Mouse (Mus musculus): ENCODE data around the gene Slc25a45. TPM values are rescaled to one million over a fixed set of nuclear protein-coding genes. Genes with fewer than 3 reads are reported as not detected.
A peak's percentile ranks its signal among the peaks of the same experiment; 100 is the strongest.

The Slc25a45 gene
- polyA plus RNA-seq, 1 experiment from 2014 or later: 5.0 TPM

- Histone ChIP-seq H3K36me3 (ENCODE audit: control insufficient read depth, insufficient read depth) (no peaks in the 10 kb centered on the region), H3K4me3 (ENCODE audit: low read length) (peak overlapping the region; percentile 49), H3K9me3 (replicated peaks; ENCODE audit: control insufficient read depth, low read length) (no peaks in the 10 kb centered on the region), H3K9ac (ENCODE audit: low read length) (peak overlapping the region; percentile 76), H3K4me1 (ENCODE audit: control insufficient read depth, insufficient read depth, low read length) (peaks cover 82% of the 10 kb centered on the region), H3K27ac (ENCODE audit: low read length) (peak overlapping the region; percentile 100), H3K27me3 (ENCODE audit: control insufficient read depth, insufficient read depth, low read length) (no peaks in the 10 kb centered on the region), H3K4me2 (ENCODE audit: low read depth, low read length) (peak overlapping the region; percentile 71)
- no peak for ATAC-seq (replicated peaks; ENCODE audit: extremely low read depth, insufficient read depth, low FRiP score)
- WGBS: 50% methylated on average over 12 of the region's 12 CpGs
Observed at GRCm38 (mm10) chr19:5844831-5845318, 32.7 kb upstream of the Slc25a45 start.

- Histone ChIP-seq H3K4me3 (ENCODE audit: low read length) (peak overlapping the region; percentile 49), H3K4me2 (ENCODE audit: low read depth, low read length) (peak overlapping the region; percentile 78), H3K9me3 (replicated peaks; ENCODE audit: control insufficient read depth, low read length) (no peaks in the 10 kb centered on the region), H3K9ac (ENCODE audit: low read length) (peak overlapping the region; percentile 77), H3K27ac (ENCODE audit: low read length) (peak overlapping the region; percentile 100), H3K36me3 (ENCODE audit: control insufficient read depth, insufficient read depth) (no peaks in the 10 kb centered on the region), H3K4me1 (ENCODE audit: control insufficient read depth, insufficient read depth, low read length) (peaks cover 81% of the 10 kb centered on the region), H3K27me3 (ENCODE audit: control insufficient read depth, insufficient read depth, low read length) (no peaks in the 10 kb centered on the region)
- ATAC-seq (replicated peaks; ENCODE audit: extremely low read depth, insufficient read depth, low FRiP score): peak; percentile 64
- WGBS: 4% methylated on average over 45 of the region's 45 CpGs
Observed at GRCm38 (mm10) chr19:5845319-5846135, 32.1 kb upstream of the Slc25a45 start.

GRCm38 (mm10) chr19:5846154-5846553 lies 31.5 kb upstream of the Slc25a45 start:
- Histone ChIP-seq H3K4me3 (ENCODE audit: low read length) (peak overlapping the region; percentile 48), H3K9me3 (replicated peaks; ENCODE audit: control insufficient read depth, low read length) (no peaks in the 10 kb centered on the region), H3K9ac (ENCODE audit: low read length) (peak overlapping the region; percentile 77), H3K27me3 (ENCODE audit: control insufficient read depth, insufficient read depth, low read length) (no peaks in the 10 kb centered on the region), H3K27ac (ENCODE audit: low read length) (peak overlapping the region; percentile 100), H3K4me2 (ENCODE audit: low read depth, low read length) (peak overlapping the region; percentile 78), H3K4me1 (ENCODE audit: control insufficient read depth, insufficient read depth, low read length) (peaks cover 77% of the 10 kb centered on the region), H3K36me3 (ENCODE audit: control insufficient read depth, insufficient read depth) (no peaks in the 10 kb centered on the region)
- ATAC-seq (replicated peaks; ENCODE audit: extremely low read depth, insufficient read depth, low FRiP score): peak; percentile 15; the same call in 1 of the 2 replicates
- 2% methylated on average over 7 of the region's 7 CpGs for WGBS

DNA sequence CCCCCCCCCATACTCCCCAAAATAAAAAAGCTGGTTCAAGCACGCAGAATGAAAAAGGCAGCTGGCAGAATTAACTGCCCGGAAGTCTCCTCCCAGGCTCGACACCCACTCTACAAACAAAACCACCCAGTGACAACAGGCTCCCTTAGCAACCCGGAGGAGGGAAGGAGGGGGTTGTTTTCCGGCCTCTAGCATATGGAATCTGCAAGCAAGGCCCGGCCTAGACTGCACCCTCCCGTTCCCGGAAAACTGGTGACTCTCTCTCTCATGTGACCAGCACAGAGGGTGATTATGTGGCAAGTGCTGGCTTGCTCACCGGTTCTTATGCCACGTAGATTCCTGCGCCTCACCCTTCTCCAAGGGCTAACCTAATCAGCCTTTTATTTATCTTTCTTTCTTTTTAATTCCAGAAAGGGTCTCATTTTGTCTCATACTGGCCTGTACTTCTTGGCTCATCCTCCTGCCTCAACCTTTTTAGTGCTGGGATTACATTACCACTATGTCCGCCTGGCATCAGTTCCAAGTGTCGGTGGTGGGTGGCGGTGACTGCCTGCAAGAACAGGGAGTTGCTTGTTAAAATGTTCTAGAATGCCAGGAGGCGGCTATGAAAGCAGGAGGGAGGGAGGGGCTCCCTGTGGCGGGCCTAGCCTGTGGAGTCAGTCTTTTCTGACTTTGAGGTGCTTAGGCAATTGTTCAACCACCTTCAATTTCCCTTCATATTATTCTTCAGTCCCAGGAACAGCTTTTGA lies 30.9 kb upstream of the Slc25a45 start:
- H3K4me3 ChIP-seq (ENCODE audit: low read length): peak overlapping the region; percentile 48
- H3K4me2 ChIP-seq (ENCODE audit: low read depth, low read length): peak overlapping the region; percentile 78
- H3K9ac ChIP-seq (ENCODE audit: low read length): peak overlapping the region; percentile 77
- peak; percentile 71 for ATAC-seq (replicated peaks; ENCODE audit: extremely low read depth, insufficient read depth, low FRiP score)
- H3K9me3 ChIP-seq (replicated peaks; ENCODE audit: control insufficient read depth, low read length): no peaks in the 10 kb centered on the region
- 3% methylated on average over 16 of the region's 16 CpGs for WGBS
- H3K36me3 ChIP-seq (ENCODE audit: control insufficient read depth, insufficient read depth): no peaks in the 10 kb centered on the region
- H3K27ac ChIP-seq (ENCODE audit: low read length): peak overlapping the region; percentile 100
- H3K27me3 ChIP-seq (ENCODE audit: control insufficient read depth, insufficient read depth, low read length): no peaks in the 10 kb centered on the region
- peaks cover 78% of the 10 kb centered on the region for H3K4me1 ChIP-seq (ENCODE audit: control insufficient read depth, insufficient read depth, low read length)

DNA sequence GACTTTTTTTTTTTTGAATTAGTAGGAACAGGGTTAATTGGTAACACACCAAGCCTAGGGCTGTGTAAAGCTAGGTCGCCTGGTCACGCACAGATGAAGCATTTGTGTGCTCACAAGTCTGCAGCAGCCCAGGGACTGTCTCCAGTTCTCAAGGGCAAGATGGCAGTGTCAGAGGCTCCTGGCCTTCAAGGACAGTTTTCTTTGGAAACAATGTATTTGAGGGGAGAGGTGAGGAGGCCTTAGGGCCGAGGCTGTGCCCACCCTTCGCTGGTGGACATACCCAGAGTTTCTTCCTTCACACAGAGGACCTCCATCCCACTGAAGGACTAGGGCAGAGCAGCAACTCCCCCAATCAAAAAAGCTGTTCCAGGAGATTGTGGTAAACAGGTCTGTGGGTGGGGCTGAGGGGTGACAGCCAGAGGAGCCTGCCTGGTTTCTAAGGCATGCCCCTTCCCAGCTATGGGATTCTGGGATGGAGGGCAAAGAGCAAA lies 30.3 kb upstream of the Slc25a45 start:
- Histone ChIP-seq H3K27me3 (ENCODE audit: control insufficient read depth, insufficient read depth, low read length) (no peaks in the 10 kb centered on the region), H3K36me3 (ENCODE audit: control insufficient read depth, insufficient read depth) (no peaks in the 10 kb centered on the region), H3K4me1 (ENCODE audit: control insufficient read depth, insufficient read depth, low read length) (peaks cover 79% of the 10 kb centered on the region), H3K27ac (ENCODE audit: low read length) (peak overlapping the region; percentile 100), H3K4me2 (ENCODE audit: low read depth, low read length) (peak overlapping the region; percentile 78), H3K9me3 (replicated peaks; ENCODE audit: control insufficient read depth, low read length) (no peaks in the 10 kb centered on the region), H3K4me3 (ENCODE audit: low read length) (peak overlapping the region; percentile 48), H3K9ac (ENCODE audit: low read length) (peak overlapping the region; percentile 77)
- WGBS: 50% methylated on average over 4 of the region's 4 CpGs
- no peak for ATAC-seq (replicated peaks; ENCODE audit: extremely low read depth, insufficient read depth, low FRiP score)

GRCm38 (mm10) chr19:5848032-5848825 lies 29.4 kb upstream of the Slc25a45 start:
- Histone ChIP-seq H3K9ac (ENCODE audit: low read length) (peak overlapping the region; percentile 77), H3K4me1 (ENCODE audit: control insufficient read depth, insufficient read depth, low read length) (peaks cover 77% of the 10 kb centered on the region), H3K4me2 (ENCODE audit: low read depth, low read length) (peak overlapping the region; percentile 78), H3K27ac (ENCODE audit: low read length) (peak overlapping the region; percentile 100), H3K9me3 (replicated peaks; ENCODE audit: control insufficient read depth, low read length) (no peaks in the 10 kb centered on the region), H3K4me3 (ENCODE audit: low read length) (peak overlapping the region; percentile 18), H3K36me3 (ENCODE audit: control insufficient read depth, insufficient read depth) (peaks cover 2% of the 10 kb centered on the region; the same call in 1 of the 2 replicates), H3K27me3 (ENCODE audit: control insufficient read depth, insufficient read depth, low read length) (no peaks in the 10 kb centered on the region)
- no peak for ATAC-seq (replicated peaks; ENCODE audit: extremely low read depth, insufficient read depth, low FRiP score)
- 25% methylated on average over 14 of the region's 14 CpGs for WGBS

- Histone ChIP-seq H3K4me1 (ENCODE audit: control insufficient read depth, insufficient read depth, low read length) (peaks cover 71% of the 10 kb centered on the region), H3K27ac (ENCODE audit: low read length) (peak overlapping the region; percentile 100), H3K4me3 (ENCODE audit: low read length) (peak overlapping the region; percentile 18), H3K27me3 (ENCODE audit: control insufficient read depth, insufficient read depth, low read length) (no peaks in the 10 kb centered on the region), H3K4me2 (ENCODE audit: low read depth, low read length) (peak overlapping the region; percentile 78), H3K9ac (ENCODE audit: low read length) (peak overlapping the region; percentile 77), H3K9me3 (replicated peaks; ENCODE audit: control insufficient read depth, low read length) (no peaks in the 10 kb centered on the region), H3K36me3 (ENCODE audit: control insufficient read depth, insufficient read depth) (peaks cover 2% of the 10 kb centered on the region; the same call in 1 of the 2 replicates)
- no peak for ATAC-seq (replicated peaks; ENCODE audit: extremely low read depth, insufficient read depth, low FRiP score)
- WGBS: 32% methylated on average over 13 of the region's 13 CpGs
Observed at GRCm38 (mm10) chr19:5848826-5849672, 28.6 kb upstream of the Slc25a45 start.
